Mouse (Mus musculus): Measurements from ENCODE around the gene Nfil3. TPM values are rescaled to one million over a fixed set of nuclear protein-coding genes. Genes with fewer than 3 reads are reported as not detected.

The Nfil3 gene
- total RNA-seq (2012; rRNA removed): 0.35 and 0.65 TPM in 2 replicates
- polyA plus RNA-seq (2012; ENCODE audit: insufficient read depth in 1 of 2, insufficient read length in 2 of 2, low read depth in 1 of 2, low replicate concordance in 2 of 2, missing spikeins in 1 of 2): under 1 TPM in 1 of 2 experiments, not detected in 1; 0.93 TPM

DNA sequence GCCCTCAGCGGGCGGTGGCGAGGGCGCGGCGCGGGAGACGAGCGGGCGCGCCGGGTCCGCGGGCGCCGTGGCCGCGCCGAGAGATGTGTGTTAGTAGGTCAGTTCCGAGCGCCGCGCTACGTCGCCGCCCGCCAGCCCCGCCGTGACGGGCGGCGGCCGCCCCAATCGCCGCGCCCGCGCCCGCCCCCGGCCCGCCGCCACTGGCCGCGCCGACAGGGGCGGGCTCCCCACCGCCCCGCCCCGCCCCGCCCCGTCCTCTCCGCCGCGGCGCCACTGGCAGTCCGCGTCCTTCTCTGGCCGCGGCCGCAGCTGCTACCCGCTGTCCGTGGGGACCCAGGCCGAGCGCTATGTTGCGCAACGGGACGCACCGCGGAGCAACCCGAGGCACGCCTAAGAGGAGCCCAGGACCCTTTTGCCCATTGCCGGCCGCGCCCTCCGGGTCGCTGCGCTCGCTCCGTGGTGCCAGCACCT, at the start of gene Nfil3:
Gene Nfil3, minus strand, starts transcription at position 123 of the 471 bp plus-strand sequence.
- no peak within 1 kb of the TSS for H3K27ac ChIP-seq (ENCODE audit: control insufficient read depth, low read depth, low read length)

DNA sequence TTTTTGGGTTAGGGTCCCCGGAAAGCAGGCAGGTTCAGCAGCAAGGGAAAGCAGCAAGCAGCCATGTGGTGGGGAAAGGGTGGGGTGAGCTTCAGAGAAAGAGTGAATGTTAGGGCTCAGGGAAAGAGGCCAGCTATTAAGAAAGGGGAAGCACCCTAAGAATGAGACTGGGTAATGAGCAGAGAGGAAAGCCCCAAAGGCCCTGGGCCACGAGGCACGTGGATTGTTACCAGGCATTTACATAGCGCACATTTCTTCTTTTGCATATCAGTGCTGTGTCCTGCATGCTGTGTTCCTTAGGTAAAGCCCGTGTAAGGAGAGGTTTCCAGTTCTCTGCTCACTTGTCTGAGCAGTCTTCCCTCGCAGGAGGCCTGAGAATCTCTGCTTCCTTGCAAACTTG, 43.4 kb upstream of the Nfil3 start:
- TF ChIP-seq BHLHE40 (IDR thresholded peaks at IDR 0.05; ENCODE audit: borderline replicate concordance, low read depth, low read length): no peak
- Histone ChIP-seq H3K9me3 (replicated peaks; ENCODE audit: insufficient read depth, low read length) (no peaks in the 10 kb centered on the region), H3K27ac (ENCODE audit: control insufficient read depth, low read depth, low read length) (no peak overlapping the region), H3K79me2 (ENCODE audit: control insufficient read depth, insufficient read depth, low read length, poor library complexity) (no peaks in the 10 kb centered on the region), H3K4me3 (ENCODE audit: control insufficient read depth in 1 of 2, insufficient read depth in 1 of 2, low read depth in 2 of 2, low read length in 2 of 2) (no peak overlapping the region), H3K27me3 (ENCODE audit: control insufficient read depth in 1 of 2, insufficient read depth in 2 of 2, low read length in 2 of 2) (no peaks in the 10 kb centered on the region), H3K9ac (ENCODE audit: control insufficient read depth, low read depth, low read length, poor library complexity, severe bottlenecking) (no peak overlapping the region), H3K36me3 (ENCODE audit: control insufficient read depth in 1 of 2, insufficient read depth in 2 of 2, low read length in 2 of 2) (no peaks in the 10 kb centered on the region), H3K4me1 (ENCODE audit: control insufficient read depth in 1 of 2, insufficient read depth in 2 of 2, low read length in 2 of 2) (no peaks in the 10 kb centered on the region)
- DNase-seq (ENCODE audit: low read depth, low spot score): no peak

More for the DNA sequence above, at the start of gene Nfil3:
- Histone ChIP-seq H3K79me2 (ENCODE audit: control insufficient read depth, insufficient read depth, low read length, poor library complexity) (no peaks in the 10 kb centered on the region), H3K27me3 (ENCODE audit: control insufficient read depth in 1 of 2, insufficient read depth in 2 of 2, low read length in 2 of 2) (no peaks in the 10 kb centered on the region), H3K4me1 (ENCODE audit: control insufficient read depth in 1 of 2, insufficient read depth in 2 of 2, low read length in 2 of 2) (no peaks in the 10 kb centered on the region; a peak in 1 of 4 replicates), H3K36me3 (ENCODE audit: control insufficient read depth in 1 of 2, insufficient read depth in 2 of 2, low read length in 2 of 2) (peaks cover 0 to 2% of the 10 kb centered on the region in 2 experiments; a peak in 1 of 4 replicates), H3K9ac (ENCODE audit: control insufficient read depth, low read depth, low read length, poor library complexity, severe bottlenecking) (peak within 1 kb of the TSS; percentile 59), H3K9me3 (replicated peaks; ENCODE audit: insufficient read depth, low read length) (no peaks in the 10 kb centered on the region), H3K4me3 (ENCODE audit: control insufficient read depth in 1 of 2, insufficient read depth in 1 of 2, low read depth in 2 of 2, low read length in 2 of 2) (peak within 1 kb of the TSS; percentile 68 to 79)
- TF ChIP-seq ZKSCAN1 (IDR thresholded peaks at IDR 0.05; ENCODE audit: low read depth, low read length) (no peak), POLR2A (IDR thresholded peaks at IDR 0.05; ENCODE audit: control insufficient read depth in 1 of 2, insufficient read depth in 1 of 2, low read depth in 1 of 2, low read length in 2 of 2, poor library complexity in 1 of 2) (0 out of 4 replicates have a peak, but pooled peaks of 1 of the 2 experiments have one; percentile 37), POLR2AphosphoS2 (IDR thresholded peaks at IDR 0.05; ENCODE audit: low read length) (no peak), GABPA (IDR thresholded peaks at IDR 0.05; ENCODE audit: low read depth, low read length) (no peak), MXI1 (IDR thresholded peaks at IDR 0.05; ENCODE audit: low read depth, low read length) (peak; percentile 6; the same call in 1 of the 2 replicates), BHLHE40 (IDR thresholded peaks at IDR 0.05; ENCODE audit: borderline replicate concordance, low read depth, low read length) (no peak), ELF1 (IDR thresholded peaks at IDR 0.05; ENCODE audit: low read depth, low read length) (no peak)
- peak; percentile 44 for DNase-seq (ENCODE audit: low read depth, low spot score)

DNA sequence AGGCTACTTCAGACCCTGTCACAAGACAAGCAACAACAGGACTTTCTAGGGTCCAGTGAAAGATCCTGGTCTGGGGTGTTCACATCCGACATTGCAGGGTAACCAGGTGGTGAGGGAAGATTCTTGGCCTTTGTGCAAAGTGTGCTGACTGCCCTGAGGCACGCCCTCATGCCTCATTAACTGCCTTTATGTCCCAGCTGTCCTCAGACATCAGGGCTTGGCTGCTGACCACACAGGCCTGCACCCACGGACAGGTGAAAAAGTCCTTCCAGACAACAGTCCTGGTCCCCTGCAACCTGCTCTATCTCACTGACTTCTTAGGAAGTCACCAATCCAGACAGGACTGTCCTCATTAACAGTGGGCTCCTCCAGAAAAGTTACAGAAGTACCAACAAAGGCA, 39.4 kb upstream of the Nfil3 start:
- no peak overlapping the region for H3K4me3 ChIP-seq (ENCODE audit: control insufficient read depth in 1 of 2, insufficient read depth in 1 of 2, low read depth in 2 of 2, low read length in 2 of 2)
- no peak for TF ChIP-seq SIN3A (IDR thresholded peaks at IDR 0.05; ENCODE audit: low read length)
- TF ChIP-seq HCFC1 (IDR thresholded peaks at IDR 0.05; ENCODE audit: low read depth, low read length): no peak
- no peak for TF ChIP-seq MAZ (IDR thresholded peaks at IDR 0.05; ENCODE audit: low read depth, low read length)
- TF ChIP-seq E2F4 (IDR thresholded peaks at IDR 0.05; ENCODE audit: borderline replicate concordance, low read depth, low read length): no peak
- TF ChIP-seq MAFK (IDR thresholded peaks at IDR 0.05; ENCODE audit: borderline replicate concordance, low read depth, low read length): no peak
- TF ChIP-seq POLR2A (IDR thresholded peaks at IDR 0.05; ENCODE audit: control insufficient read depth in 1 of 2, insufficient read depth in 1 of 2, low read depth in 1 of 2, low read length in 2 of 2, poor library complexity in 1 of 2): no peak
- TF ChIP-seq ETS1 (IDR thresholded peaks at IDR 0.05; ENCODE audit: low read depth, low read length): no peak
- no peak for TF ChIP-seq USF2 (IDR thresholded peaks at IDR 0.05; ENCODE audit: borderline replicate concordance in 1 of 2, insufficient read depth in 1 of 2, low read depth in 1 of 2, low read length in 2 of 2)
- no peak for TF ChIP-seq GABPA (IDR thresholded peaks at IDR 0.05; ENCODE audit: low read depth, low read length)
- no peak for TF ChIP-seq MAX (IDR thresholded peaks at IDR 0.05; ENCODE audit: low read length)
- TF ChIP-seq SMC3 (IDR thresholded peaks at IDR 0.05; ENCODE audit: low read depth, low read length): no peak
- no peak for TF ChIP-seq JUND (IDR thresholded peaks at IDR 0.05; ENCODE audit: low read depth, low read length)
- TF ChIP-seq TBP (IDR thresholded peaks at IDR 0.05; ENCODE audit: low read depth, low read length): no peak
- no peak for TF ChIP-seq CTCF (IDR thresholded peaks at IDR 0.05 in 2 of 3, conservative IDR thresholded peaks at IDR 0.05 in 1 of 3; ENCODE audit: control insufficient read depth in 1 of 3, insufficient read depth in 1 of 3, low read depth in 2 of 3, low read length in 3 of 3, poor library complexity in 1 of 3, severe bottlenecking in 1 of 3)
- no peak for TF ChIP-seq ZC3H11A (IDR thresholded peaks at IDR 0.05; ENCODE audit: low read depth, low read length)
- no peaks in the 10 kb centered on the region for H3K9me3 ChIP-seq (replicated peaks; ENCODE audit: insufficient read depth, low read length)
- DNase-seq (ENCODE audit: low read depth, low spot score): no peak
- no peak overlapping the region for H3K27ac ChIP-seq (ENCODE audit: control insufficient read depth, low read depth, low read length)
- H3K4me1 ChIP-seq (ENCODE audit: control insufficient read depth in 1 of 2, insufficient read depth in 2 of 2, low read length in 2 of 2): no peaks in the 10 kb centered on the region
- H3K36me3 ChIP-seq (ENCODE audit: control insufficient read depth in 1 of 2, insufficient read depth in 2 of 2, low read length in 2 of 2): no peaks in the 10 kb centered on the region
- no peak overlapping the region for H3K9ac ChIP-seq (ENCODE audit: control insufficient read depth, low read depth, low read length, poor library complexity, severe bottlenecking)
- no peaks in the 10 kb centered on the region for H3K79me2 ChIP-seq (ENCODE audit: control insufficient read depth, insufficient read depth, low read length, poor library complexity)
- no peaks in the 10 kb centered on the region for H3K27me3 ChIP-seq (ENCODE audit: control insufficient read depth in 1 of 2, insufficient read depth in 2 of 2, low read length in 2 of 2)
